Mouse (Mus musculus) limb, embryonic 15.5 days (tissue): ENCODE data around the gene Smco3. TPM values are rescaled to one million over a fixed set of nuclear protein-coding genes. Genes with fewer than 3 reads are reported as not detected.

ENCODE experiments used
- ATAC-seq: fragments of 200-750 bp; cut with Nextera tagmentation; 2 replicates; pipeline ENCODE4 v1.8.0; 2017; ENCODE audit warnings: low read depth, moderate TSS enrichment; ENCODE audit not compliant: insufficient number of reproducible peaks, low FRiP score, low TSS enrichment
- H3K27ac ChIP-seq: fragments of 300-500 bp; sonication (generic); 2 replicates; pipeline ENCODE4 v1.5.1; 2015; ENCODE audit warnings: moderate library complexity, mild to moderate bottlenecking, inconsistent platforms
- H3K27me3 ChIP-seq: fragments of 300-500 bp; sonication (generic); 2 replicates; pipeline ENCODE4 v1.6.1; 2015; ENCODE audit warnings: inconsistent platforms
- H3K36me3 ChIP-seq: fragments of 300-500 bp; sonication (generic); 2 replicates; pipeline ENCODE4 v1.6.1; 2015; ENCODE audit warnings: inconsistent platforms
- H3K4me1 ChIP-seq: fragments of 300-500 bp; sonication (generic); 2 replicates; pipeline ENCODE4 v1.6.1; 2015; ENCODE audit warnings: inconsistent platforms
- H3K4me2 ChIP-seq: fragments of 300-500 bp; sonication (generic); 2 replicates; pipeline ENCODE4 v1.6.1; 2015; ENCODE audit warnings: mild to moderate bottlenecking, inconsistent platforms
- H3K4me3 ChIP-seq: fragments of 300-500 bp; sonication (generic); 2 replicates; pipeline ENCODE4 v1.5.1; 2015; ENCODE audit warnings: mild to moderate bottlenecking, inconsistent platforms
- H3K9ac ChIP-seq: fragments of 300-500 bp; sonication (generic); 2 replicates; pipeline ENCODE4 v1.6.1; 2015; ENCODE audit warnings: inconsistent platforms
- H3K9me3 ChIP-seq: fragments of 300-500 bp; sonication (generic); 2 replicates; pipeline ENCODE4 v1.6.1; 2016; ENCODE audit warnings: inconsistent platforms
- WGBS: fragments of 180-500 bp; shearing (Covaris S2); methylation state at CpG from one replicate; pipeline ENCODE4 v1.1.7; 2015; 5-methylcytosine and 5-hydroxymethylcytosine counted together
- polyA plus RNA-seq: library from polyadenylated mRNA; unstranded; fragments of >200 nt; fragmentation: Nextera tagmentation; extraction: Ambion mirVana; gene quantifications from 2 replicates; pipeline ENCODE4 v1.2.1, GENCODE M21; 2015

The Smco3 gene
- polyA plus RNA-seq, 1 experiment from 2014 or later = 0.56 TPM

DNA sequence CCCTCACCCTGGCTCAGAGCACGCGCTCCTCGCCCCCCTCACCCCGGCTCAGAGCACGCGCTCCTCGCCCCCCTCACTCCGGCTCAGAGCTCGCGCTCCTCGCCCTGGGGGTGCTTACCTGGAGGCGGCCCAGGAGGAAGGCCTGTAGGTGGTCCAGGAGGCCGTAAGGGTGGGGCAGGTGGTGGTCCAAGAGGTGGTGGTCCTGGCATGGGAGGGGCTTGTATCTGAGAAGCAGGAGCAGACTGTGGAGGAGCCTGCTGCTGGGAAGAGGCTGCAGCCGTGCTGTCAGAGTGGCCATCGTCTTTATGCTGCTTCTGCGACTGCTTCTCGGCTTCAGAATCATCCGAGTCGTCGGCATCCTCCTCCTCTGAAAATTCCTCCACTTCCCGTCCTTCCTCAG, 18.4 kb downstream of the Smco3 start:
- no peak overlapping the region for H3K4me2 ChIP-seq
- WGBS = 92% methylated on average over 21 of the region's 21 CpGs
- H3K4me3 ChIP-seq = no peak overlapping the region
- H3K9ac ChIP-seq = no peak overlapping the region
- no peak overlapping the region for H3K27ac ChIP-seq
- H3K4me1 ChIP-seq = no peaks in the 10 kb centered on the region
- H3K36me3 ChIP-seq = peaks cover 91% of the 10 kb centered on the region
- H3K9me3 ChIP-seq = no peaks in the 10 kb centered on the region
- ATAC-seq = no peak
- no peaks in the 10 kb centered on the region for H3K27me3 ChIP-seq

DNA sequence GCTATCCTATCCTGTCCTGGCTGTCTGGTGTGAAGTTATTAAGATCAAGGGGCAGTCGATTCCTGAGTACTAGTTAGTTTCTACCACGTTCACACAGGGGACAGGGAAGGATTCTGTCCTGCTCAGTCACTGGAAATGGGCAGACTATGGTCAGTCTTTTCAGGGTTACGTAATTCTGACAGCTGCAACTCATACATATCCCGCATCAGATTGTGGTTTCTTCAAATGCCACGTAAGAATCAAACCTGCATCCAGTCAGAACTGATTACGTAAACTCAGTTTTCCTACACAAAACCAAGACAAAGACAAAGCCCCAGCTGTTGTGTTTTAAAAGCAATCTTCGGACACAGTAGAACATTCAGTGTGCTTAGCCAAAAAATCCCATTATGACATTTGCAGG, 19.9 kb downstream of the Smco3 start:
- Histone ChIP-seq H3K4me2 (no peak overlapping the region), H3K27me3 (no peaks in the 10 kb centered on the region), H3K36me3 (peaks cover 79% of the 10 kb centered on the region), H3K4me1 (no peaks in the 10 kb centered on the region), H3K27ac (no peak overlapping the region), H3K4me3 (no peak overlapping the region), H3K9ac (no peak overlapping the region), H3K9me3 (no peaks in the 10 kb centered on the region)
- 93% methylated on average over 7 of the region's 7 CpGs for WGBS
- no peak for ATAC-seq

DNA sequence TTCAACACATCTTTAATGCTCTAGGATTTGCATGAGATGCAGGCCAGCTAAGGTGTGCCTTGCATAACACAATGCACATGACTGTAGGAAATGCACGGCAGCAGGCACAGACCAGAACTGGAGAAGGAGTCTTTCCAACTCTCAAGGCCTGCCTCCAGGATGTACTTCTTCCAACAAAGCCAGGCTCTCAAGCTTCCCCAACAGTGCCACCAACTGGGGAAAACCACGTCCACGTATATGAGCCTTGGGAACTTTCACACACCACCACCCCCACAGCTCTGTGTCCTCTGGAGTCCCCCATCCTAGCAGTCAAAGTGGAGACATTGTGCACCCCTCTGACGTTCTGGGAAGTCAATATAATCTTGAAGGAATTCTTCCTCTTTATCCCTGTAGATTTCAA, 22.1 kb downstream of the Smco3 start:
- peaks cover 13% of the 10 kb centered on the region for H3K4me1 ChIP-seq
- H3K4me3 ChIP-seq = no peak overlapping the region
- H3K9ac ChIP-seq = no peak overlapping the region
- no peaks in the 10 kb centered on the region for H3K27me3 ChIP-seq
- peaks cover 58% of the 10 kb centered on the region for H3K36me3 ChIP-seq
- WGBS = 31% methylated on average over 4 of the region's 4 CpGs
- H3K27ac ChIP-seq = no peak overlapping the region
- H3K4me2 ChIP-seq = no peak overlapping the region
- no peaks in the 10 kb centered on the region for H3K9me3 ChIP-seq
- no peak for ATAC-seq

GRCm38 (mm10) chr6:136811196-136811595, 24.1 kb downstream of the Smco3 start:
- WGBS = 85% methylated on average over 10 of the region's 10 CpGs
- Histone ChIP-seq H3K9ac (no peak overlapping the region), H3K9me3 (no peaks in the 10 kb centered on the region)

DNA sequence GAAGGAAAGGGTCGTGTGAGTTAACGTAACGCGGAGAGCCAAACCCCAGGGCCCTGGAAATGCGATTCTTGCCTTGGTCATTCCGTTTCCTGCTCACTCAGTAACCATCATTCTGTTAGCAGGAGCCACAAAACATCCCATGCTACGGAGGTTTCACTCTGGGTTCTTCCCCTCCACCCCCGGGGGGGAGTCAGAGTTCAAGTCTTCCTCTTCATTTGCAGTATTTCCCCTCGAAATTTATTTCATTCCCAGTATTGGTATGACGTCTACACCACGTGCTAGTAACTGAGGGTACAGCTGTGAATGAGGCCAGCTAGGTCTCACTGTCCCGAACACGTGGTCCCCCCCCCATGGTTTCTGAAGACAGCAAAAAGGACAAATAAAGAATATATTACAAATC, 25.6 kb downstream of the Smco3 start:
- peak overlapping the region; percentile 90 for H3K4me2 ChIP-seq
- ATAC-seq = no peak
- peaks cover 26% of the 10 kb centered on the region for H3K36me3 ChIP-seq
- H3K27me3 ChIP-seq = no peaks in the 10 kb centered on the region
- H3K4me3 ChIP-seq = peak overlapping the region; percentile 91
- H3K9ac ChIP-seq = no peak overlapping the region
- peaks cover 24% of the 10 kb centered on the region for H3K4me1 ChIP-seq
- H3K27ac ChIP-seq = no peak overlapping the region
- 73% methylated on average over 13 of the region's 13 CpGs for WGBS
- H3K9me3 ChIP-seq = no peaks in the 10 kb centered on the region

More at GRCm38 (mm10) chr6:136811196-136811595, 24.1 kb downstream of the Smco3 start:
- Histone ChIP-seq H3K4me2 (no peak overlapping the region), H3K27me3 (no peaks in the 10 kb centered on the region), H3K4me1 (peaks cover 24% of the 10 kb centered on the region), H3K27ac (no peak overlapping the region), H3K4me3 (no peak overlapping the region), H3K36me3 (peaks cover 39% of the 10 kb centered on the region)
- no peak for ATAC-seq

- Histone ChIP-seq H3K27ac (peak overlapping the region; percentile 67), H3K4me3 (peak overlapping the region; percentile 91)
- WGBS = 28% methylated on average over 14 of the region's 14 CpGs
Observed at GRCm38 (mm10) chr6:136809077-136809476, 26.2 kb downstream of the Smco3 start.

GRCm38 (mm10) chr6:136808631-136809046, 26.6 kb downstream of the Smco3 start:
- peaks cover 16% of the 10 kb centered on the region for H3K36me3 ChIP-seq
- H3K4me3 ChIP-seq = peak overlapping the region; percentile 91
- under 1% methylated on average over 28 of the region's 28 CpGs for WGBS
- 0 out of 2 replicates have a peak, but pooled peaks have one; percentile 12 for ATAC-seq
- peak overlapping the region; percentile 90 for H3K4me2 ChIP-seq
- peak overlapping the region; percentile 67 for H3K27ac ChIP-seq
- peak overlapping the region; percentile 70 for H3K9ac ChIP-seq
- H3K27me3 ChIP-seq = no peaks in the 10 kb centered on the region
- peaks cover 24% of the 10 kb centered on the region for H3K4me1 ChIP-seq
- no peaks in the 10 kb centered on the region for H3K9me3 ChIP-seq

More at GRCm38 (mm10) chr6:136809077-136809476, 26.2 kb downstream of the Smco3 start:
- peak overlapping the region; percentile 90 for H3K4me2 ChIP-seq
- no peaks in the 10 kb centered on the region for H3K27me3 ChIP-seq
- H3K9ac ChIP-seq = peak overlapping the region; percentile 70
- H3K36me3 ChIP-seq = peaks cover 20% of the 10 kb centered on the region
- H3K4me1 ChIP-seq = peaks cover 24% of the 10 kb centered on the region
- ATAC-seq = no peak
- H3K9me3 ChIP-seq = no peaks in the 10 kb centered on the region

DNA sequence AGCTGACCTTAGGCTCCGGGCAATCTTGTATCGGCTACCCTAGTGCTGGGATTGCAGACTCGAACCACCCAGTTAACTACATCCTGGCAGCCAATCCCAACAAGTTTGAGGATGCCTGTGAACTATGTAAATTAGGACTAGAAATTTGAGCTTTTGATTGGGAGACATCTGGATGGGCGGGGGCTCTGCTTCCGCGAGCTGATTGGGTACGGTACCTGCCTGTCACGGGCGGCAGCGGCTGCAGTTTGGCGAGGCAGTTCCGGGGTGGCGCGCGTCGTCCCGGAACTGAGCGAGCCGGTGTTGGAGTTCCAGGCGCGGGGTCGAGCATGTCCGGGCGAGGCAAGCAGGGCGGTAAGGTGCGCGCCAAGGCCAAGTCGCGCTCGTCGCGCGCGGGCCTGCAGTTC, 27.2 kb downstream of the Smco3 start, which contains the start of gene H2afj:
H2afj (plus strand) TSS at position 231 of the 404 bp plus-strand sequence.
- peak within 1 kb of the TSS; percentile 70 for H3K9ac ChIP-seq
- H3K27ac ChIP-seq = peak within 1 kb of the TSS; percentile 83
- no peaks in the 10 kb centered on the region for H3K9me3 ChIP-seq
- peak within 1 kb of the TSS; percentile 90 for H3K4me2 ChIP-seq
- peak within 1 kb of the TSS; percentile 91 for H3K4me3 ChIP-seq
- H3K27me3 ChIP-seq = no peaks in the 10 kb centered on the region
- peaks cover 30% of the 10 kb centered on the region for H3K4me1 ChIP-seq
- WGBS = under 1% methylated on average over 34 of the region's 34 CpGs
- ATAC-seq = peak; percentile 89
- peaks cover 12% of the 10 kb centered on the region for H3K36me3 ChIP-seq

- ATAC-seq = no peak
- no peak overlapping the region for H3K9ac ChIP-seq
- H3K4me1 ChIP-seq = peaks cover 32% of the 10 kb centered on the region
Observed at GRCm38 (mm10) chr6:136807395-136808013, 27.7 kb downstream of the Smco3 start.

DNA sequence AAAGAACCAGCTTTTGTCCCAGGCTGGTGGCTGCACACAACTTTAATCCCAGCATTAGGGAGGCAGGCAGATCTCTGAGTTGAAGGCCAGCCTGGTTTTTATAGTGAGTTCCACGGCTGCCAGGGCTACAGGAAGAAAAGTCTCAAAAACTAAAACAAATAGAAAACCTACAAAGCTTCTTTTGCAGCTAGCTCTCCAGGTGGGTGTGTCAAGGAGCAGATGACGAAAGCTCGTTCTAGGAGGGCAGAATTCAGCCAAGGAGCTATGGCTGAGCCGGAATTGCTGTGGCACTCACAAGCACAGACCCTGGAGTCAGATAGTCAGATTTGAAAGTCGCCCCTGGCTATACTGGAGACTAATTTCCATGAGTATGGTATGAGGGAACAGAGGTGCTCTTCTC, 28.4 kb downstream of the Smco3 start:
- Histone ChIP-seq H3K4me2 (0 out of 2 replicates have a peak overlapping the region, but pooled peaks have one; percentile 90), H3K4me1 (peaks cover 32% of the 10 kb centered on the region), H3K4me3 (no peak overlapping the region), H3K9ac (no peak overlapping the region), H3K9me3 (no peaks in the 10 kb centered on the region), H3K27ac (peak overlapping the region; percentile 83), H3K27me3 (no peaks in the 10 kb centered on the region), H3K36me3 (peaks cover 3% of the 10 kb centered on the region)
- 54% methylated on average over 5 of the region's 5 CpGs for WGBS
- ATAC-seq = no peak

More at GRCm38 (mm10) chr6:136807395-136808013, 27.7 kb downstream of the Smco3 start:
- H3K36me3 ChIP-seq = peaks cover 9% of the 10 kb centered on the region
- peak overlapping the region; percentile 90 for H3K4me2 ChIP-seq
- H3K27me3 ChIP-seq = no peaks in the 10 kb centered on the region
- WGBS = 38% methylated on average over 18 of the region's 18 CpGs
- peak overlapping the region; percentile 91 for H3K4me3 ChIP-seq
- H3K9me3 ChIP-seq = no peaks in the 10 kb centered on the region
- H3K27ac ChIP-seq = peak overlapping the region; percentile 83

DNA sequence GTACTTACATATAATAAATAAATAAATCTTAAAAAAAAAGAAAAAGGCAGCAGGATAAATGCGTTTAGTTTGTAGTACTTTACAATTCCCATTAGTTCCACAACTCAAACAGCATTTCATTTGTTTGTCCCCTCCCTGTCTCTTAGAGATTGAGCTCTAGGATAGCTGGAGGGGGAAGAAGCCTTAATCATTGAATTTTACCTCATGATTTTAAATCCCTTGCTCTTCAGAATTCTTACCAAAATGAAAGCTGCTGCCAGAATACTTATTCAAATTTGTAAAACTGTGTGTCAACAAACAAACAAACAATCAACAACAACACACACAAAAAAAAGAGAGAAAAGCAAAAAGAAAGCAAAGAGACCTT, 29.9 kb downstream of the Smco3 start:
- Histone ChIP-seq H3K27ac (peak overlapping the region; percentile 100; the same call in 1 of the 2 replicates), H3K4me2 (no peak overlapping the region), H3K4me3 (no peak overlapping the region), H3K27me3 (no peaks in the 10 kb centered on the region), H3K9ac (no peak overlapping the region), H3K36me3 (no peaks in the 10 kb centered on the region), H3K9me3 (no peaks in the 10 kb centered on the region), H3K4me1 (peaks cover 32% of the 10 kb centered on the region)
- WGBS = 75% methylated on average over 1 of the region's 1 CpGs
- ATAC-seq = no peak

GRCm38 (mm10) chr6:136804705-136805408, 30.4 kb downstream of the Smco3 start:
- Histone ChIP-seq H3K4me1 (peaks cover 32% of the 10 kb centered on the region), H3K4me3 (peak overlapping the region; percentile 72), H3K27ac (peak overlapping the region; percentile 100), H3K36me3 (no peaks in the 10 kb centered on the region), H3K9ac (no peak overlapping the region), H3K9me3 (no peaks in the 10 kb centered on the region), H3K4me2 (peak overlapping the region; percentile 74), H3K27me3 (no peaks in the 10 kb centered on the region)
- no peak for ATAC-seq
- WGBS = 21% methylated on average over 9 of the region's 9 CpGs
